Mouse (Mus musculus) testis, adult 2 months (tissue): ENCODE results near the gene Rbsn.

ENCODE experiments used
- CTCF ChIP-seq: fragments of 200-500 bp; IDR thresholded peaks from 2 replicates; pipeline ENCODE4 v1.5.1; 2012; ENCODE audit warnings: low read depth, mild to moderate bottlenecking, inconsistent platforms, low read length, moderate library complexity; ENCODE audit not compliant: control insufficient read depth, insufficient read depth, insufficient replicate concordance
- POLR2A ChIP-seq: fragments of 200-500 bp; IDR thresholded peaks from 2 replicates; pipeline ENCODE4 v1.6.1; 2012; ENCODE audit warnings: low read depth, mild to moderate bottlenecking, inconsistent platforms, low read length, moderate library complexity; ENCODE audit not compliant: control insufficient read depth

- TF ChIP-seq CTCF: no peak
- TF ChIP-seq POLR2A: no peak
These were observed 38.3 kb downstream of the Rbsn start for GRCm38 (mm10) chr6:92176450-92176849.
